Mouse (Mus musculus) right cerebral cortex, adult 2 months (tissue): ENCODE results near the gene Pan2.
"Not testable (repeated sequence)": the region's sequence is repeated elsewhere in the genome, so short reads cannot be mapped to it uniquely, and the experiment has no call there.

ENCODE experiments used
- DNase-seq, 2 experiments: peaks; one replicate each; pipeline ENCODE4 v3.0.0; 2021 to 2022; ENCODE audit warnings: low spot score in 2 of 2

Pan2 gene

GRCm38 (mm10) chr10:128303126-128304021 is at the start of gene Pan2:
TSS of gene Pan2 (plus strand) at chr10:128303335.
- peak; percentile 100 for DNase-seq

- no peak for DNase-seq
Measured at GRCm38 (mm10) chr10:128253677-128254255, 49.4 kb upstream of the Pan2 start, which contains the start of gene Apon. TSS of gene Apon (plus strand) at chr10:128254096.

- DNase-seq = no peak
Measured at GRCm38 (mm10) chr10:128255925-128256324, 47.2 kb upstream of the Pan2 start.

- DNase-seq = peak in 1 of 2 experiments; percentile 25
Measured at GRCm38 (mm10) chr10:128256328-128256727, 46.8 kb upstream of the Pan2 start.

- no peak for DNase-seq
Measured at GRCm38 (mm10) chr10:128258953-128259352, 44.2 kb upstream of the Pan2 start.

- DNase-seq = no peak
Measured at GRCm38 (mm10) chr10:128259946-128260345, 43.2 kb upstream of the Pan2 start.

GRCm38 (mm10) chr10:128260376-128260775 is 42.8 kb upstream of the Pan2 start:
- DNase-seq = not testable (repeated sequence)

GRCm38 (mm10) chr10:128262300-128262699 is 40.8 kb upstream of the Pan2 start:
- DNase-seq = no peak

- DNase-seq = peak in 1 of 2 experiments; percentile 16
Measured at GRCm38 (mm10) chr10:128263393-128264310, 39.5 kb upstream of the Pan2 start.

- DNase-seq = no peak
Measured at GRCm38 (mm10) chr10:128268371-128268770, 34.8 kb upstream of the Pan2 start, which contains the start of gene Apof. TSS of gene Apof (plus strand) at chr10:128268671.

GRCm38 (mm10) chr10:128269206-128269910 is 33.8 kb upstream of the Pan2 start:
- DNase-seq = no peak

GRCm38 (mm10) chr10:128270287-128270841 is 32.8 kb upstream of the Pan2 start, which contains the start of gene Stat2:
TSS of gene Stat2 (plus strand) at chr10:128270559.
- peak; percentile 98 for DNase-seq

GRCm38 (mm10) chr10:128270866-128271265 is 32.3 kb upstream of the Pan2 start:
- DNase-seq = no peak

- DNase-seq = no peak
Measured at GRCm38 (mm10) chr10:128271883-128272282, 31.3 kb upstream of the Pan2 start.

- not testable (repeated sequence) for DNase-seq
Measured at GRCm38 (mm10) chr10:128272819-128273439, 30.2 kb upstream of the Pan2 start.

GRCm38 (mm10) chr10:128275374-128275773 is 27.8 kb upstream of the Pan2 start:
- not testable (repeated sequence) for DNase-seq

- no peak for DNase-seq
Measured at GRCm38 (mm10) chr10:128278158-128278557, 25.0 kb upstream of the Pan2 start.

- no peak for DNase-seq
Measured at GRCm38 (mm10) chr10:128280943-128281342, 22.2 kb upstream of the Pan2 start.

GRCm38 (mm10) chr10:128281682-128282081 is 21.5 kb upstream of the Pan2 start:
- DNase-seq = no peak

- no peak for DNase-seq
Measured at GRCm38 (mm10) chr10:128282886-128283450, 20.2 kb upstream of the Pan2 start.
